Mouse (Mus musculus): ENCODE data around the gene Dnali1. TPM values are rescaled to one million over a fixed set of nuclear protein-coding genes. Genes with fewer than 3 reads are reported as not detected.

Gene Dnali1
- total RNA-seq, 2 experiments from 2014 or later = 0.30 TPM; not detected in 1

DNA sequence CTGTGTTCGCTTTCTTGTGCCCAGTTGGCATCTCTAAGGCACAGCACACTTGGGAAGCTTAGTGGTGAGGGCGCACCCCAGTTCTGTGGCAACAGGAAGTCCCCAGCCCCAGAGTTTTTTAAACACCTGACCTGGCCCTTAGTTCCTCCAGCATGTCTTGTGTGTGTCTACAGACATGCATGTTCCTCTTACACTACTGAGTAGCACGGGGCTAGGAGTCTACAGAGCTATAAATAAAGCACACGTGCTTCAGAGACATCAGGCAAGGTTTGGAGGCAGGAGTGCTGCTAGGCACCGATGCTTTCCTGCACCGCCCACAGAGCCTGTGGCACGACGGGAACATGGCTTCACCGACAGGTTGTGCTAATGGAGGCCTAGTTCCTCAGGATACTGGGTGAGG lies 10.1 kb downstream of the Dnali1 start:
- peak in 1 of 2 experiments; percentile 6 for DNase-seq (ENCODE audit: low spot score in 2 of 2)
- intact Hi-C loops (cut with DNase I) = no loop called here

DNA sequence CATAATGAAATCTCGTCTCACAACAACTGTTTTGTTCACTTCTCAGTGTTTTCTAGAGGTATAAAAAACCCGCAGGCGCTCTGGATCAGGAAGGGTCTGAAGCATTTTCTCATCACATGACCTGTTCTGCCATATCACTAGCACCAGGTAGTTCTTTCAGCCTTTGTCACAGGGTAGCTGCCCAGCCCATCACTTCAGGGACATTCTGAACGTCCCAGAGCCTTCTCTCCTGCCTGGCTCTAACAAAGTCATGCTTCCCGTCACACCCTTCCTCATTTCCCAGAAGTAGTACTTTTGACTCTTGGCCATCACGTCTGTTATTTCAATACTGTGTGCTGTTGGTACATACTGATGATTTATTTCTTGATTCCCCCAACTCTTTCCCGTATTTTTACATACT lies 21.0 kb downstream of the Dnali1 start:
- DNase-seq (ENCODE audit: low spot score in 2 of 2) = no peak

DNA sequence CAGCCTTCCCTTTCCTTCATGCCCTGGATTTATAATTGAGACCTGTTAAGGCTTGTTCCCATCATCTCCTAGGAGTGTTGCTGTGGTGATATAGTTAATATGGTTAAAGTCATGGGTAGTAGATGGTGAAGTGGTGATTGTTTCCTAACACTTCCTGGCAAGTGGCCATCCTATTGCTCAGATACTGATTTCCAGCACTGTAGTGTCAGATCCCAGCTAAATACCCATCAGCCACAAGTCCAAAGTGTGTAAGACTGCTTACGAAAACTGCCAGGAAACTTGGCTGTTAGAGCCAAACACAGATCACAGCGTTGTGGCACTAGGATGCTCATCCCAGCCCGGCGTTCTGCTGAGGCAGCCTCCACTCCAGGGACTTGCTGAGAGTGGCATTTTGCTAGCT lies 31.2 kb downstream of the Dnali1 start:
- no peak for DNase-seq (ENCODE audit: low spot score in 2 of 2)
- intact Hi-C loops (cut with DNase I) = loop anchor here (5.0 kb wide), 1 partner anchor 92 kb away; no protein-coding TSS in a partner anchor

More for the DNA sequence above, 21.0 kb downstream of the Dnali1 start:
- intact Hi-C loops (cut with DNase I) = no loop called here

DNA sequence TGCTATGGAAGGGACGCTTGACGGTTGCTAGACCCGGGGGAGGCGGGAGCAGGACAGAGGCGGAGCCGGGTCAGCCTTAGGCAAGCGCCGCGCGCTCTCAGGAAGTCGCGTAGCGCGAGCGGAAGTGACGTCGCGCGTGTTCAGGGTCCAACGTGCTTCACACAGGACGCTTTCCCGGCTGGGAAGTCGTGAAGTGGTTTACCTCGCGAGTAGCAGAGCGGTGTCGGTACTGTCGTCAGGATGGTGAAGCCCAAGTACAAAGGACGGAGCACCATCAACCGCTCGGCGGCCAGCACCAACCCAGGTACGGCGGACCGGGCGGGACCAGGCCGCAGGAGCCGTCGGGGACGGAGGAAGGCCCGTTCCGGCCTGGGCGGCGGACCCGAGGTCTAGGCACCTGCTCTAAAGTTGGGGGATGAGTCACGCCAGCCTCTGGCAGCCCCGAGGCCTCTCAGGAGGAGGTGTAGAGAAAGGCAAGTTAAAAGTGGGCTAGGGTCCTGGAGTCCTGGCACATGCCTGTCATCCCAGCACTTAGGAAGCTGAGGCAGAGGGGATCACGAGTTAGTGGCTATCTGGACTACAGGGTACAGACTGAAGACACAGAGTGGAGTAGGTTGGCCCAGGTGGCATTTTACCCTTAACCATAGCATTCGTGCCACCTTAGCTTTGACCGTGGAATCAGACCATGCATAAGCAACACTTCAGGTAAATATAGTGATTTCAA lies 35.5 kb downstream of the Dnali1 start:
- intact Hi-C loops (cut with DNase I) = loop anchor here (5.0 kb wide), 1 partner anchor 88 kb away; no protein-coding TSS in a partner anchor
- peak; percentile 90 to 91 for DNase-seq (ENCODE audit: low spot score in 2 of 2)

DNA sequence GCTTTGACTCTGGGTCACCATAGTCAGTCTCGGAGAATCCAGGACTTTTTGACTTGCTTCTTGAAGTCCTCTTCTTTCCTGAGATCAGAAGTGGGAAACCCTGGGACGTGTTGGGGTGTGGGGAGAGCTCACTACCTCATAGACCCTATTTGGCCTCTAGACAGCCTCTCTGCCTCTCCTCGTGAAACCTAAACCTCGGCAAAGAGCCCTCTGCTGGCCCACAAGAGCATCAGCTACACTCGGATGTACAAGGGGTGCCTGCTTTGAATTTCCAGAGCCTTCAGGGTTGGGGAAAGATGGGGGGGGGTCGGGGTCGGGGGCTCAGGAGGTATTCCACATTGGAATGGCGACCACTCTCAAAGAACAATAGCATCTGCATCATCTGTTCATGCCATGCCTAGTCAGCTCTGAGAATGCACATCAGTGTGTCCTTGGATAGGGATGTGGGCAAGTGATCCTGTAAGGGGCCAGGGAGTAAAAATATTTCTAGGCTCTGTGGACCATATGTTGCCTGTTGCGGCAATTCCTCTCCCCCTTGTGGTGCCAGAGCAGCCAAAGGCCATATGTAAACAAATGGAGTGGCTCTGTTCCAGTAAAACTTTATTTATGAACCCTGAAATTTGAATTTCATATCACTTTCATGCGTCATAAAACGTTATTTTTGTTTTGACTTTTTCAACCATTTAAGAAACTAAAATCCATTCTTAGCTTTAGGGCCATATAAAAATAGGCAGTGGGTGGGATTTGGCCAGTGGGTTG lies 44.5 kb downstream of the Dnali1 start:
- DNase-seq (ENCODE audit: low spot score in 2 of 2) = peak in 1 of 2 experiments; percentile 21
- intact Hi-C loops (cut with DNase I) = no loop called here

DNA sequence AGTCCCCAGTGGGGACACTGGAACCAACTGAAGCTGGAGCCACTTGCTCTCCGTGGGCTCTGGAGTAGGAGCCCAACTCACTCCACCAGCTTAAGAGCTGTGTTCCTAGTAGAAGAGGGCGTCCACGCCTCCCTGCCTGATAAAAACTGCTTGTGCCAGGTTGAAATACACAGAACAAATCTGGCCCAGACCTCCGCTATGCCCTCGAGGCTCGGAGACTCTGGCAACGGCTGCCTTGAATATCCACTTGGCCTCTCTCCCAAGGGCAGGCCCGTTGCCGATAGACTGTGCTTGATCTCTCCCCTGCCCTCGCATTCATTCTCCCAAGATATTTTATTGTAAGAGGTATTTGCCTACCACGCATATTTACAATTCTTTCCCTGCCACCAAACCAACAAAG lies 48.1 kb downstream of the Dnali1 start:
- intact Hi-C loops (cut with DNase I) = no loop called here
- DNase-seq (ENCODE audit: low spot score in 2 of 2) = no peak

DNA sequence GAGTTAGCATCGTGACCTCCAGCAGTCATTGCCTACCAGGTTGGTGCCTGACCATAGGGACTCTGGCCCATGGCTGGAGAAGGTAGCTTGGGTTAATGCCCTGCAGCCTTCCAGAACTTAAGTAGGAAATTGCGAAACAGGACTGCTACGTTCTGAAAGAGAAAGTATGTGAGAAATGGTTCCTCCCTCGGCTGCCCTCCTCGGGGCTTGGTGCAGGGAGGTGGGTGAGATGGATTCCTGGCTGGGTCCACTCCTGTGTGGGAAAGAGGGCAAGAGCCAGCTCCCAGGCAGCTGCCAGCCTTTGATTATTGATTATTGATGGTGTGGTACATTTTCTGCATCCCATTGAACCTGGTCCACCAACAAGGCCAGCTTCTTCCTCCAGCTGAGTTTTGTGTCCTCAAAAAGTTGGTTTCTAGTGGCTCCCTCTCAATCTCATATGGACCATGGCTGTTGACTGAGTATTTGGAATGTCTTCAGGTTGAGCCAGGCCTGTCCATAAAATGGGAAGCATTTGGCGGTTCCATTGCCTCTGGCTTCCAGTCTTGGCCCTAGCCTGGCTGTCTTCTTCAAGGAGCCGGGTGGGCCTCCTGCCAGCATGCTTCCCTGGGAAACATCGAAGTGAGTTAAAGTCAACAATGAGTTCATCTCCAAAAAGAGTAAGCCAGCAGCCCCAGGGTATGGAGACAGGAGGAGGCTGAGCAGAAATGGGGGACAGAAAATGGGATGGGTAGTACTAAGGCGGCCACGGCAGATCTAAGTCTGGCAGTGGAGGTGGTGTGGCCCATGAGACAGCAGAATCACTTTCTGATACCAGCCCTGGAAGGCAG lies 49.5 kb downstream of the Dnali1 start, which contains the start of gene Gnl2:
TSS of gene Gnl2 (plus strand) at position 780 of the 830 bp plus-strand sequence.
- intact Hi-C loops (cut with DNase I) = no loop called here
- no peak for DNase-seq (ENCODE audit: low spot score in 2 of 2)

DNA sequence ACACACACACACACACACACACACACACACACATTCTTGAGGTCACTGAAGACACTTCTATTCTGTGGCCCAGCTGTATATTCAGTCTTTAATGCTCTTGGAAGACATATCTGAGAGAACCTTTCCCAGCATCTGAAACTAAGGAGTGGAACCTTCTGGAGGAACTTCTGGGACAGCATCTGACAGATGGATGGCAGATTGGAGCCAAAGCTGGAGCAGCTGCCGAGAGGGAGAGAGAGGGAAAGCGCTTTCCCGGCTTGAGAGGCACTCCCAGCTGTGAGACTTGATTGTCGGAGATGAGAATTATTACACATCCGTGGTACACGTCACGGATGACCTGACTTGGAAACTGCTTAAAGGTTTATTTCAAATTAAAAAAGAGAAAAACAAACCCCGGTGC lies 56.8 kb downstream of the Dnali1 start:
- intact Hi-C loops (cut with DNase I) = no loop called here
- no peak for DNase-seq (ENCODE audit: low spot score in 2 of 2)

DNA sequence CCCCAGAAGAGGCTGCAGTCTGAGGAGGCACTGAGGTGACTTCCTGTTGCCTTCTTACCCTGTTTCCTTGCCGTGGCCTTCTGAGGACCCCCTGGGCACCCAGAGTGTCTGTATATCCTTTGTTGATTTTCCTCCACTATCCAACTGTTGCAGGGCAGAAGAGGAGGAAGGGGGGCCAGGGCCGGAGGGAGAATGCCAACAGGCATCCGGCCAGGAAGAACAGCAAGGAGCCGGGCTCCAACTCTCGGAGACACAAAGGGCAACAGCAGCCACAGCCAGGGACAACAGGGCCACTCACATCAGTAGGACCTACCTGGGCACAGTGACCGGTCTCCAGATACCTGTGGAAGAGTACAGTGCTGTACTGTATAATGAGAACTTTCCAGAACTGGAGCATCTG lies 57.3 kb downstream of the Dnali1 start:
- no peak for DNase-seq (ENCODE audit: low spot score in 2 of 2)
- intact Hi-C loops (cut with DNase I) = no loop called here

DNA sequence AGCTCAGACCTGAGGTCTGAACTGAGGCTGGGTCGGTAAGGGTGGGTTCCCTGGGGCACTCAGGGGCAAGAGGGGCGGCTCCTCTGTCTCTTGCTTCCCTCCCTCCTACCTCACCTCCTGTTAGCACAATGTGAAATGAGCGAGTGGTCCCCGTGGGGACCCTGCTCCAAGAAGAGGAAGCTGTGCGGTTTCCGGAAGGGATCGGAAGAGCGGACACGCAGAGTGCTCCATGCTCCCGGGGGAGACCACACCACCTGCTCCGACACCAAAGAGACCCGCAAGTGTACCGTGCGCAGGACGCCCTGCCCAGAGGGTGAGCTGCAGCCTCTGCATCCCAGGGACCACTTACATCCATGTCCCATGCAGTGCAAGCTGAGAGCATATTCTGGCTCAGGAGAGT lies 58.0 kb downstream of the Dnali1 start:
- intact Hi-C loops (cut with DNase I) = no loop called here
- no peak for DNase-seq (ENCODE audit: low spot score in 2 of 2)

Other genes with a start within 250 kb of the Dnali1 start
- 10 to 100 TPM; 31.4 to 35.2 TPM for gene Yrdc, start 215.0 kb downstream of the Dnali1 start, total RNA-seq (2021)
- 10 to 100 TPM; 75.1 to 84.6 TPM for gene 1110065P20Rik, start 214.5 kb downstream of the Dnali1 start, total RNA-seq (2021)
- gene Maneal, start 203.5 kb downstream of the Dnali1 start, total RNA-seq (2021) = 10 to 100 TPM; 48.4 to 58.0 TPM
- 10 to 100 TPM; 40.4 to 67.2 TPM for gene Epha10, start 184.8 kb downstream of the Dnali1 start, total RNA-seq (2021)
- 10 to 100 TPM; 17.6 to 20.8 TPM for gene 9930104L06Rik, start 128.7 kb downstream of the Dnali1 start, total RNA-seq (2021)
- gene Cdca8, start 126.4 kb downstream of the Dnali1 start, total RNA-seq (2021) = 1 to 10 TPM; 1.4 to 1.5 TPM
- gene Rspo1, start 79.3 kb downstream of the Dnali1 start, total RNA-seq (2021) = 10 to 100 TPM; 14.2 to 16.7 TPM
- gene Gnl2, start 49.1 kb downstream of the Dnali1 start, total RNA-seq (2021) = 10 to 100 TPM; 52.6 to 70.9 TPM
- gene Snip1, start 969 bp upstream of the Dnali1 start, total RNA-seq (2021) = 10 to 100 TPM; 13.6 to 14.2 TPM
- gene Meaf6, start 19.4 kb upstream of the Dnali1 start, total RNA-seq (2021) = 100 to 1,000 TPM; 123 to 140 TPM
- gene Zc3h12a, start 62.1 kb upstream of the Dnali1 start, total RNA-seq (2021) = under 1 TPM; 0.54 to 0.70 TPM